Mouse (Mus musculus): ENCODE measurements at regions not wholly inside any gene's neighbourhood (a gene's known extent, or its start where the extent isn't known, plus 50 kb on each side); places are given as distances from the start of the nearest gene placed in this dataset.

GRCm38 (mm10) chr9:84278731-84279130 lies 353.8 kb downstream of the Bckdhb start:
- Histone ChIP-seq H3K4me2 (ENCODE audit: low read depth, low read length) (no peak overlapping the region), H3K9ac (ENCODE audit: low read length) (no peak overlapping the region), H3K36me3 (ENCODE audit: control insufficient read depth, insufficient read depth) (no peaks in the 10 kb centered on the region), H3K27me3 (ENCODE audit: control insufficient read depth, insufficient read depth, low read length) (no peaks in the 10 kb centered on the region), H3K4me3 (ENCODE audit: low read length) (no peak overlapping the region), H3K9me3 (replicated peaks; ENCODE audit: control insufficient read depth, low read length) (no peaks in the 10 kb centered on the region), H3K4me1 (ENCODE audit: control insufficient read depth, insufficient read depth, low read length) (no peaks in the 10 kb centered on the region), H3K27ac (ENCODE audit: low read length) (no peak overlapping the region)
- ATAC-seq (replicated peaks; ENCODE audit: extremely low read depth, insufficient read depth, low FRiP score): no peak
- 64% methylated on average over 1 of the region's 1 CpGs for WGBS

DNA sequence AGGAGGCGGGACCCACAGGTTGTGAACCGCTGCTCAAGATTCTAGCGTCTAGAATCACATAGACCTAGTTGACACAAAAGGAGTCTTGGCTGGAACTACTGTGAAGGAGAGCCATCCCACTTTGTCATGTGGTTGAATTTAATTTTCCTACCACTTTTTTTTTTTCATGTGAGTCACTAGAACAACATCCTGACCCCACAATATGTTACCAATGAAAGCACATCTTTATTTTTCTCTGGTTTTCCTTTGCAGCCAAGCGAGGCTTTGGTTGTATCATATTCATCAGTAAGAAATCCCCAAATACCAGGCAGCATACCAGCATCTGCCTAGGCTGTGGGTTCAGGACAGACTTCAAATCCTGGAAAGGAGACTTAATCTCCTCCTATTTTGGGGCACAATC lies 356.0 kb downstream of the Bckdhb start:
- Histone ChIP-seq H3K27me3 (ENCODE audit: control insufficient read depth, insufficient read depth, low read length) (no peaks in the 10 kb centered on the region), H3K36me3 (ENCODE audit: control insufficient read depth, insufficient read depth) (no peaks in the 10 kb centered on the region), H3K4me2 (ENCODE audit: low read depth, low read length) (no peak overlapping the region), H3K9me3 (replicated peaks; ENCODE audit: control insufficient read depth, low read length) (no peaks in the 10 kb centered on the region), H3K27ac (ENCODE audit: low read length) (no peak overlapping the region), H3K4me3 (ENCODE audit: low read length) (no peak overlapping the region), H3K4me1 (ENCODE audit: control insufficient read depth, insufficient read depth, low read length) (no peaks in the 10 kb centered on the region), H3K9ac (ENCODE audit: low read length) (no peak overlapping the region)
- 78% methylated on average over 4 of the region's 4 CpGs for WGBS
- no peak for ATAC-seq (replicated peaks; ENCODE audit: extremely low read depth, insufficient read depth, low FRiP score)

- Histone ChIP-seq H3K27ac (ENCODE audit: low read length) (no peak overlapping the region), H3K27me3 (ENCODE audit: control insufficient read depth, insufficient read depth, low read length) (no peaks in the 10 kb centered on the region), H3K4me2 (ENCODE audit: low read depth, low read length) (no peak overlapping the region), H3K36me3 (ENCODE audit: control insufficient read depth, insufficient read depth) (no peaks in the 10 kb centered on the region), H3K4me3 (ENCODE audit: low read length) (no peak overlapping the region), H3K9ac (ENCODE audit: low read length) (no peak overlapping the region), H3K4me1 (ENCODE audit: control insufficient read depth, insufficient read depth, low read length) (no peaks in the 10 kb centered on the region), H3K9me3 (replicated peaks; ENCODE audit: control insufficient read depth, low read length) (no peaks in the 10 kb centered on the region)
- 55% methylated on average over 3 of the region's 3 CpGs for WGBS
- ATAC-seq (replicated peaks; ENCODE audit: extremely low read depth, insufficient read depth, low FRiP score): no peak
Observed at GRCm38 (mm10) chr9:84281610-84282009, 356.7 kb downstream of the Bckdhb start.

DNA sequence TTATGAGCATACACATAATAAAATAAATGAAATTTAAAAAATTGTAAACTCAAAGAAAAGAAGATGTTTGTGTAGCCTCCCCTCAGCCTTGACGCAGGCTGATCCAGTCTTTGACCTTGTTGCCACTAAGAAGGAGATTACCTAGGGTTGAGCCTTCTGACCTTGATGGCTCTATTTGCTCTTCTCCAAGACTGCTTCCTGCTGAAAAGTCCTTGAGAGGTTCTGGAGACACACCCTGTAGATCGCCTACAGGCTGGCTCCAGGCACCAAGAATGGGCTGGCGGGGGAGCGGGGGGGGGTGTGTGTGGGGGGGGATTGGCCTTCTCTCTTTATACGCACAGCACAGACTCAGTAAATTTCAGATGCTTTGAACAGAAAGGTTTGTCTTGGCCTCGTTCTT lies 358.4 kb downstream of the Bckdhb start:
- no peak for ATAC-seq (replicated peaks; ENCODE audit: extremely low read depth, insufficient read depth, low FRiP score)
- no peak overlapping the region for H3K4me3 ChIP-seq (ENCODE audit: low read length)
- H3K4me2 ChIP-seq (ENCODE audit: low read depth, low read length): no peak overlapping the region
- no peaks in the 10 kb centered on the region for H3K4me1 ChIP-seq (ENCODE audit: control insufficient read depth, insufficient read depth, low read length)
- H3K9ac ChIP-seq (ENCODE audit: low read length): no peak overlapping the region
- no peak overlapping the region for H3K27ac ChIP-seq (ENCODE audit: low read length)
- WGBS: 81% methylated on average over 6 of the region's 6 CpGs
- no peaks in the 10 kb centered on the region for H3K36me3 ChIP-seq (ENCODE audit: control insufficient read depth, insufficient read depth)
- H3K9me3 ChIP-seq (replicated peaks; ENCODE audit: control insufficient read depth, low read length): no peaks in the 10 kb centered on the region
- no peaks in the 10 kb centered on the region for H3K27me3 ChIP-seq (ENCODE audit: control insufficient read depth, insufficient read depth, low read length)

GRCm38 (mm10) chr9:84285604-84286003 lies 360.7 kb downstream of the Bckdhb start:
- no peak for ATAC-seq (replicated peaks; ENCODE audit: extremely low read depth, insufficient read depth, low FRiP score)
- WGBS: 63% methylated on average over 4 of the region's 4 CpGs
- H3K9me3 ChIP-seq (replicated peaks; ENCODE audit: control insufficient read depth, low read length): no peaks in the 10 kb centered on the region
- H3K27ac ChIP-seq (ENCODE audit: low read length): no peak overlapping the region
- H3K4me3 ChIP-seq (ENCODE audit: low read length): no peak overlapping the region
- H3K4me1 ChIP-seq (ENCODE audit: control insufficient read depth, insufficient read depth, low read length): no peaks in the 10 kb centered on the region
- no peaks in the 10 kb centered on the region for H3K27me3 ChIP-seq (ENCODE audit: control insufficient read depth, insufficient read depth, low read length)
- H3K4me2 ChIP-seq (ENCODE audit: low read depth, low read length): no peak overlapping the region
- H3K36me3 ChIP-seq (ENCODE audit: control insufficient read depth, insufficient read depth): no peaks in the 10 kb centered on the region
- H3K9ac ChIP-seq (ENCODE audit: low read length): no peak overlapping the region

DNA sequence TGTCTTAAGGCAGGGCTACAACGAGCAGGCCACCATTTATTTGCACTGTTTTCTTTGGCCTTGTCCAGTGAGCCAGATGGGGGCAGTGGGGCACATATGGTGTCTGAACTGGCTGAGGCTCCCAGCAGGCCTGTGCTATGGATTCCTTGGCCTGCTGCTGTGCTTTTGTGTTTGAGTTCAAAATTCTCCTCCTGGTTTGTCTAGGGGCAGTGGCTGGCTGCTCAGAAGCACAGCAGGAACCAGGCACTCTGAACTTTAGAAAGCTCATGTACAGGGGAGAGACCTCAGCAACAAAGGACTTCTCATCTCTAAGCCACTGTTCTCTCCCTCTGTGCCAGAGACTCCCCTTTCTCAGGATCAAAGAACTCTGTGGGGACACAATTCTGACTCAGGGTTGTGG lies 370.9 kb downstream of the Bckdhb start:
- 47% methylated on average over 1 of the region's 1 CpGs for WGBS
- ATAC-seq (replicated peaks; ENCODE audit: extremely low read depth, insufficient read depth, low FRiP score): no peak
- no peaks in the 10 kb centered on the region for H3K4me1 ChIP-seq (ENCODE audit: control insufficient read depth, insufficient read depth, low read length)

GRCm38 (mm10) chr9:84296456-84296855 lies 371.5 kb downstream of the Bckdhb start:
- H3K4me2 ChIP-seq (ENCODE audit: low read depth, low read length): no peak overlapping the region
- no peaks in the 10 kb centered on the region for H3K9me3 ChIP-seq (replicated peaks; ENCODE audit: control insufficient read depth, low read length)
- no peak overlapping the region for H3K4me3 ChIP-seq (ENCODE audit: low read length)
- no peak overlapping the region for H3K27ac ChIP-seq (ENCODE audit: low read length)
- no peaks in the 10 kb centered on the region for H3K27me3 ChIP-seq (ENCODE audit: control insufficient read depth, insufficient read depth, low read length)
- no peak for ATAC-seq (replicated peaks; ENCODE audit: extremely low read depth, insufficient read depth, low FRiP score)
- no peaks in the 10 kb centered on the region for H3K36me3 ChIP-seq (ENCODE audit: control insufficient read depth, insufficient read depth)
- no peak overlapping the region for H3K9ac ChIP-seq (ENCODE audit: low read length)
- no peaks in the 10 kb centered on the region for H3K4me1 ChIP-seq (ENCODE audit: control insufficient read depth, insufficient read depth, low read length)
- WGBS: 74% methylated on average over 3 of the region's 3 CpGs

More for the DNA sequence above, 370.9 kb downstream of the Bckdhb start:
- Histone ChIP-seq H3K9me3 (replicated peaks; ENCODE audit: control insufficient read depth, low read length) (no peaks in the 10 kb centered on the region), H3K27ac (ENCODE audit: low read length) (no peak overlapping the region), H3K4me2 (ENCODE audit: low read depth, low read length) (no peak overlapping the region), H3K27me3 (ENCODE audit: control insufficient read depth, insufficient read depth, low read length) (no peaks in the 10 kb centered on the region), H3K4me3 (ENCODE audit: low read length) (no peak overlapping the region), H3K36me3 (ENCODE audit: control insufficient read depth, insufficient read depth) (no peaks in the 10 kb centered on the region), H3K9ac (ENCODE audit: low read length) (no peak overlapping the region)

- H3K4me1 ChIP-seq (ENCODE audit: control insufficient read depth, insufficient read depth, low read length): no peaks in the 10 kb centered on the region
- no peaks in the 10 kb centered on the region for H3K27me3 ChIP-seq (ENCODE audit: control insufficient read depth, insufficient read depth, low read length)
- H3K4me3 ChIP-seq (ENCODE audit: low read length): no peak overlapping the region
- no peak for ATAC-seq (replicated peaks; ENCODE audit: extremely low read depth, insufficient read depth, low FRiP score)
- no peak overlapping the region for H3K9ac ChIP-seq (ENCODE audit: low read length)
- H3K9me3 ChIP-seq (replicated peaks; ENCODE audit: control insufficient read depth, low read length): no peaks in the 10 kb centered on the region
- H3K36me3 ChIP-seq (ENCODE audit: control insufficient read depth, insufficient read depth): no peaks in the 10 kb centered on the region
- H3K27ac ChIP-seq (ENCODE audit: low read length): no peak overlapping the region
- H3K4me2 ChIP-seq (ENCODE audit: low read depth, low read length): no peak overlapping the region
- WGBS: 93% methylated on average over 2 of the region's 2 CpGs
Observed at GRCm38 (mm10) chr9:84304398-84304797, 379.5 kb downstream of the Bckdhb start.

DNA sequence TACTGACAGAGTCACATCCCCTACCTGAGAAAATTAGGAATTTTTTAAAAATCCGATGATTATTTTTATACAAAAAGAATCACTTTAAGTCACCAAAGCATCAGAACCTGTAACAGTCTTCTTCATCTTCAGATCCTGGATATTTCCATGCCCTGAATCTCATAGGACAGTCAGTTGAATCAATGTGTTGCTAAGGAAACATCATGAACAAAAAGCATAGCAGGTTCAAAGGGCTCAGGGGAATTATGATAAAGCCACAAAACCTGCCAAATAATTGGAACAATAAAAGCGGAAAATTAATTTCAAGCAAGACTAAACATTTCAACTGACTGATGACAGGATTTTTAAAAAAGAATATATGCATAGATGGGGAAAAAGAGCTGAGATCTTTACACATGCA lies 393.9 kb downstream of the Bckdhb start:
- Histone ChIP-seq H3K9me3 (replicated peaks; ENCODE audit: control insufficient read depth, low read length) (no peaks in the 10 kb centered on the region), H3K4me1 (ENCODE audit: control insufficient read depth, insufficient read depth, low read length) (no peaks in the 10 kb centered on the region), H3K36me3 (ENCODE audit: control insufficient read depth, insufficient read depth) (no peaks in the 10 kb centered on the region), H3K9ac (ENCODE audit: low read length) (no peak overlapping the region), H3K4me2 (ENCODE audit: low read depth, low read length) (no peak overlapping the region), H3K27ac (ENCODE audit: low read length) (no peak overlapping the region), H3K4me3 (ENCODE audit: low read length) (no peak overlapping the region), H3K27me3 (ENCODE audit: control insufficient read depth, insufficient read depth, low read length) (no peaks in the 10 kb centered on the region)
- ATAC-seq (replicated peaks; ENCODE audit: extremely low read depth, insufficient read depth, low FRiP score): no peak
- WGBS: 81% methylated on average over 2 of the region's 2 CpGs

DNA sequence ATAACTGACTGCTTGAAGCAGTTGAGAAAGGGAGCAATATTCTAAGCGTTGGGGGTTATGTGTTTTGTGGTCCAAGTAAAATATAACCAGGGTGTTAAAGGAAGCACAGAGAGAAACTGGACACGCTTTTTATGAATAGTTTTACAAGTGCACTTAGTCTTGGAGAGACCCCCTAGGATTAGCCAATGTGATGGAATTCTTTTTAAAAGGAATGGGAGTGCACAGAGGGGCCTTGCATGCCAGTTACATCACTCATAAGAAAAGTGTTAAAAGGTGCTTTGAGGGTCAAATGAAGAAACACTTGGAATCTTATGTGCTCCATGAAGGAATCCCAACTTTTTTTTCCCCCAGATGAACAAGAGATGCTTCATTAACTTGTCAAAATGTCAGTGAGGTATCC lies 394.4 kb downstream of the Bckdhb start:
- Histone ChIP-seq H3K9me3 (replicated peaks; ENCODE audit: control insufficient read depth, low read length) (no peaks in the 10 kb centered on the region), H3K36me3 (ENCODE audit: control insufficient read depth, insufficient read depth) (no peaks in the 10 kb centered on the region), H3K4me2 (ENCODE audit: low read depth, low read length) (no peak overlapping the region), H3K27ac (ENCODE audit: low read length) (no peak overlapping the region), H3K9ac (ENCODE audit: low read length) (no peak overlapping the region), H3K4me1 (ENCODE audit: control insufficient read depth, insufficient read depth, low read length) (no peaks in the 10 kb centered on the region), H3K27me3 (ENCODE audit: control insufficient read depth, insufficient read depth, low read length) (no peaks in the 10 kb centered on the region), H3K4me3 (ENCODE audit: low read length) (no peak overlapping the region)
- WGBS: 64% methylated on average over 2 of the region's 2 CpGs
- no peak for ATAC-seq (replicated peaks; ENCODE audit: extremely low read depth, insufficient read depth, low FRiP score)

All from heart, embryonic 16.5 days (tissue).